Mouse (Mus musculus) kidney, adult 18-20 months (tissue): Measurements from ENCODE around the gene Krtap31-2.

ENCODE experiments used
- DNase-seq: peaks from one replicate; pipeline ENCODE4 v3.0.0; 2021

Gene Krtap31-2

DNA sequence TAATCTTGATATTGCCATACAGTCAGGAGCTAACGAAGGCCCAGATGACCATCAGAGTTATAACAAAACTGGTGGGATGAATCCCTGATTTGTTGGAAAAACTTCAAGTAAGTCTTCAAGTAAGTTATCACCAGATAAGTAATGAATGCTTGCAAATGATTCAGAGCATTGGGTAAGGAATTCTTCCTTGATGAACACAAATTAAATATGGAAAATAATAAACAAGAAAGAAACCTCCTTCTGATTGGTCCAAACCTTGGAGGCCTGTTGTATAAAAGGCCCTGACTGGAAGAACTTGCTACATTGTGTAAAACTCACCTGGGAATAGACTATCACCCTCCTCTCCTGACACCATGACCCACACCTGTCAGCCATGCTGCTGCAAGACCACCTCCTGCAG lies at the start of gene Krtap31-2:
TSS of gene Krtap31-2 (plus strand) at position 301 of the 400 bp plus-strand sequence.
- no peak for DNase-seq

- DNase-seq = no peak
Observed at GRCm38 (mm10) chr11:99907620-99908019, 28.5 kb upstream of the Krtap31-2 start, which contains the start of gene Krtap31-1. Gene Krtap31-1 (plus strand): TSS chr11:99907920.

GRCm38 (mm10) chr11:99914451-99914850 lies 21.6 kb upstream of the Krtap31-2 start, which contains the start of gene Gm11565:
Gene Gm11565 (plus strand): TSS chr11:99914751.
- DNase-seq = no peak

GRCm38 (mm10) chr11:99937751-99938264 lies 1.7 kb downstream of the Krtap31-2 start:
- DNase-seq = no peak

- no peak for DNase-seq
Observed at GRCm38 (mm10) chr11:99948175-99948574, 12.1 kb downstream of the Krtap31-2 start, which contains the start of gene Krtap9-5. Gene Krtap9-5 (plus strand): TSS chr11:99948475.

DNA sequence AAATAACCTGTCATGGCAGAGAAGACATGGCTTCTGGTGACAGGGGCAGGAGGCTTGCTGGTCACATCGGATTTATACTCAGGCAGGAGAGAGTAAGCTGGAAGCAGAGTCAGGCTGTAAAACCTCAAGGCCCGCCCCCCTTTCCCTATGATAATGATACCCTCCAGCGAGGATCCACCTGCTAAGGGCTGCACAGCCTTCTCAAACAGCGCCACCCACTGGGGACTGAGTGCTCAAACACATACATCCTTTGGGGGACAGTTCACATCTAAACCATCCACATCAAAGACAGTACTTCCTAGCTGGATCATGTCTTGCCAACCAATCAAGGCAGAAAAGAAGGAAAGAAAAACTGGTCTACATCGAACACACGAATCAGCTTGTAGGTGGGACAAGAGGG lies 28.1 kb downstream of the Krtap31-2 start:
- DNase-seq = no peak

- DNase-seq = no peak
Observed at GRCm38 (mm10) chr11:99965961-99966360, 29.9 kb downstream of the Krtap31-2 start.

- DNase-seq = no peak
Observed at GRCm38 (mm10) chr11:99978953-99979352, 42.9 kb downstream of the Krtap31-2 start, which contains the start of gene Krtap29-1. Gene Krtap29-1 (minus strand): TSS chr11:99979053.

DNA sequence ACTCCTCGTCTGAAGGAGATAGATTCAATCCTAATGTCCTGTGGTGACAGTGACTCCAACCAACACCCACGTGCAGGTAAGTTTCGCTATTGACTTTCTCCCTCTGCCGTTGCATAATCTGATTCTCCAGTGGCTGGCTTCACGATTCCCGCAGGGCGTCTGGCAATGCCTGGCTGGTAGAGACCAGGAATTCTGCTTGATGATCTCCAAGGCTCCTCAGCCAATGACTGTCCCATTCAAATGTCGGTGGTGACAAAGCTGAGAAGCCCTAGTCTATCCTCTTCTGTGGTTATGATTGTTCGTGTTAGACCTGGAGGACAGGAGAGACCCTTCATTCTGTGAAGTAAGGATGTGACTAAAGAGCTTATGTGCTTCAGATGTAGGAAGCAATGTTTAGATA lies 46.6 kb downstream of the Krtap31-2 start:
- DNase-seq = no peak

- DNase-seq = no peak
Observed at GRCm38 (mm10) chr11:99983442-99983841, 47.4 kb downstream of the Krtap31-2 start.

DNA sequence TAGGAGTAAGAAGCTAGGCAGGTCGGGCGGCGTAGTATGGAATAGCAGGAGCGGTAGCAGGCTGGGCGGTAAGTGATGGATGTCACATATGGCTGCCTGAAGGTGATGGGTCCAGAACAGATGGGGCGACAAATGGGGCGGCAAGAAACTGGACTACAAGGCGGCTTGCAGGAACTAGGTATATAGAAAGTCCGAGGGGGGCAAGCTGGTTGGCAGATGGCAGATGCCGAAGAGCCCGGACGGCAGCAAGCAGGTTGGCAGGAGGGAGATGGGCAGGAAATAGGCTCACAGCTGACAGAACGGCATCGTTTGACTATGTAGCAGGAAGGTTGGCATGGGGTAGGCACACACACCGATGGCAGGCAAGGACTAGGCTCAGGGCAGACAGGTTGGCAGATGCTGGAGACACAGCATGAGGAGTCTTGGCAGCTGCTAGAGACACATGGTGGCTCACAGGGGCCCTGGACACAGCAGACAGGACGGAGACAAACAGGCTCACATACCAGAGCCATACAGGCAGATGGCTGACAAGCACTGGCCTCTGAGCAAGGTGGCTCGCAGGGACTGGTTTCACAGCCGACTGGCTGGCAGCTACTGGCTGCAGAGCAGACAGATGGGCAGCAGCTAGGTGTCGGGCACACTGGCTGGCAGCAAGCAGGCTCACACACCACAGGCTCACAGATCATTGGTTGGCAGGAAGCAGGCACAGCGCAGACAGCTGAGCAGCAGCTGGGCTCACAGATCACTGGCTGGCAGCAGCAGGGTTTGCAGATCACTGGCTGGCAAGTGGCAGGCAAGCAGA lies 49.4 kb downstream of the Krtap31-2 start:
- DNase-seq = no peak

DNA sequence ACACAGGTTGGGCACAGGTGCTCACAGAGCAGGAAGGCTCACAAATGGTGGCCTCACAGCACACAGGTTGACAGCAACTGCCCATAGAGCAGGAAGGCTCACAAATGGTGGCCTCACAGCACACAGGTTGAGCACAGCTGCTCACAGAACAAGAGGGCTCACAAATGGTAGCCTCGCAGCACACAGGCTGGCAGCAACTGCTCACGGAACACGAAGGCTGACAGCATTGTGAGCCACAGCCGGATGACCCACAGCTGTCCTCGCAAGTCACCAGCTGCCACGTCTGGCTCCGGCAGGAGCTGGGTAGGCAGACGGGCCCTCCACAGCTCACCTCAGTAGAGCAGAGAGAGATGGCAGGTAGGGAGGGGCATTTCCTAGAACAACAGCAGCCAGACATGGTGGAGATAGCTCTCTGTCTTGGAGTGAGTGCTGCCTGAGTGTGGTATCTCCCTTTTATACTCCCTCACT lies 50.1 kb downstream of the Krtap31-2 start, which contains the start of gene Krtap16-1:
TSS of gene Krtap16-1 (minus strand) at position 418 of the 468 bp plus-strand sequence.
- no peak for DNase-seq
